Mouse (Mus musculus) stomach, postnatal 0 days (tissue): ENCODE data around the gene Ambra1. TPM values are rescaled to one million over a fixed set of nuclear protein-coding genes. Genes with fewer than 3 reads are reported as not detected.
A peak's percentile ranks its signal among the peaks of the same experiment; 100 is the strongest.

Source experiments
- ATAC-seq: fragments of 200-750 bp; cut with Nextera tagmentation; 2 replicates; pipeline ENCODE4 v1.8.0; 2017; ENCODE audit not compliant: low FRiP score, low TSS enrichment
- DNase-seq: peaks from one replicate; pipeline ENCODE4 v3.0.0-alpha.2; 2016; ENCODE audit warnings: low spot score
- H3K27ac ChIP-seq: fragments of 300-500 bp; sonication (generic); replicated peaks from 2 replicates; pipeline ENCODE4 v1.5.1; 2014; ENCODE audit warnings: mild to moderate bottlenecking, control low read depth
- H3K27me3 ChIP-seq: fragments of 300-500 bp; sonication (generic); 2 replicates; pipeline ENCODE4 v1.6.1; 2014; ENCODE audit warnings: low read length; ENCODE audit not compliant: control insufficient read depth, insufficient read depth
- H3K36me3 ChIP-seq: fragments of 300-500 bp; sonication (generic); 2 replicates; pipeline ENCODE4 v1.6.1; 2014; ENCODE audit warnings: low read length, mixed read lengths; ENCODE audit not compliant: control insufficient read depth, insufficient read depth
- H3K4me1 ChIP-seq: fragments of 300-500 bp; sonication (generic); replicated peaks from 2 replicates; pipeline ENCODE4 v1.6.1; 2014; ENCODE audit warnings: antibody characterized with exemption; ENCODE audit not compliant: control insufficient read depth, insufficient read depth
- H3K4me2 ChIP-seq: fragments of 300-500 bp; sonication (generic); replicated peaks from 2 replicates; pipeline ENCODE4 v1.6.1; 2014; ENCODE audit warnings: low read depth, mild to moderate bottlenecking, control low read depth, moderate library complexity
- H3K4me3 ChIP-seq: fragments of 300-500 bp; sonication (generic); 2 replicates; pipeline ENCODE4 v1.5.1; 2014; ENCODE audit warnings: low read depth, low read length, control low read depth
- H3K9ac ChIP-seq: fragments of 300-500 bp; sonication (generic); 2 replicates; pipeline ENCODE4 v1.6.1; 2014; ENCODE audit warnings: mild to moderate bottlenecking, low read length, control low read depth, mixed read lengths
- H3K9me3 ChIP-seq: fragments of 300-500 bp; sonication (generic); 2 replicates; pipeline ENCODE4 v1.6.1; 2016; ENCODE audit warnings: low read length; ENCODE audit not compliant: control insufficient read depth
- CTCF ChIP-seq: IDR thresholded peaks from 2 replicates; pipeline ENCODE4 v1.5.1; 2016; ENCODE audit warnings: antibody characterized with exemption, low read depth, mild to moderate bottlenecking, moderate library complexity
- EP300 ChIP-seq: optimal IDR thresholded peaks from 2 replicates; pipeline ENCODE3; 2016; ENCODE audit warnings: antibody characterized with exemption
- WGBS: fragments of 180-500 bp; shearing (Covaris S2); extraction: QIAGEN DNeasy Blood & Tissue Kit; methylation state at CpG from one replicate; pipeline ENCODE4 v1.1.7; 2014; 5-methylcytosine and 5-hydroxymethylcytosine counted together
- polyA plus RNA-seq: library from polyadenylated mRNA; unstranded; fragments of >200 nt; fragmentation: Nextera tagmentation; extraction: Ambion mirVana; gene quantifications from 2 replicates; pipeline ENCODE4 v1.2.1, GENCODE M21; 2015

Ambra1 gene
- polyA plus RNA-seq, 1 experiment from 2014 or later: 5.7 TPM

DNA sequence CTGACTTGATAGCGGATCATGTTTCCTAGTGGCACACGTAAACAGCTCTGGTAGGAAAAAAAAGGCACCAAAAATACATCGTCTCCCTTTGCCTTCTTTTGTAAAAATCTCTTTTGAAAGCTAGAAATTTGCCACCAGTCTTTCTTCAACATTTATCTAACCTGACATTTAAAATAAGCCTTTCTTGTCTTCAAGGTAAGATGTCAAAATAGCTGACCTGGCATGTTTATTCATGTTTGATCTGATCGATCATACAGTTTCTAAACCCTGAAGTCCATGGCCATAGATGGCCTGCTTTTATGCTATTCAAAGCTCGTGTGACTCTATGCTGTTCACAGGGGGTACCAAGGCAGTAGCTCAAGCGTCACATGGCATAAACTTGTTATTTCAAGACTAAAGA lies 124.6 kb downstream of the Ambra1 start:
- 78% methylated on average over 6 of the region's 6 CpGs for WGBS
- H3K4me3 ChIP-seq: no peak overlapping the region

GRCm38 (mm10) chr2:91856958-91857357 lies 127.0 kb downstream of the Ambra1 start:
- H3K27ac ChIP-seq: no peak overlapping the region
- no peaks in the 10 kb centered on the region for H3K4me1 ChIP-seq
- H3K4me2 ChIP-seq: no peak overlapping the region
- H3K9me3 ChIP-seq: no peaks in the 10 kb centered on the region
- H3K27me3 ChIP-seq: no peaks in the 10 kb centered on the region
- DNase-seq (no peak), ATAC-seq (no peak)
- H3K4me3 ChIP-seq: no peak overlapping the region
- H3K9ac ChIP-seq: no peak overlapping the region
- 83% methylated on average over 3 of the region's 3 CpGs for WGBS
- H3K36me3 ChIP-seq: no peaks in the 10 kb centered on the region
- no peak for TF ChIP-seq EP300
- TF ChIP-seq CTCF: no peak

More for the DNA sequence above, 124.6 kb downstream of the Ambra1 start:
- Histone ChIP-seq H3K9ac (no peak overlapping the region), H3K27me3 (no peaks in the 10 kb centered on the region), H3K4me1 (no peaks in the 10 kb centered on the region), H3K4me2 (no peak overlapping the region), H3K27ac (no peak overlapping the region), H3K9me3 (no peaks in the 10 kb centered on the region), H3K36me3 (no peaks in the 10 kb centered on the region)
- ATAC-seq (no peak), DNase-seq (no peak)
- no peak for TF ChIP-seq EP300
- TF ChIP-seq CTCF: no peak

DNA sequence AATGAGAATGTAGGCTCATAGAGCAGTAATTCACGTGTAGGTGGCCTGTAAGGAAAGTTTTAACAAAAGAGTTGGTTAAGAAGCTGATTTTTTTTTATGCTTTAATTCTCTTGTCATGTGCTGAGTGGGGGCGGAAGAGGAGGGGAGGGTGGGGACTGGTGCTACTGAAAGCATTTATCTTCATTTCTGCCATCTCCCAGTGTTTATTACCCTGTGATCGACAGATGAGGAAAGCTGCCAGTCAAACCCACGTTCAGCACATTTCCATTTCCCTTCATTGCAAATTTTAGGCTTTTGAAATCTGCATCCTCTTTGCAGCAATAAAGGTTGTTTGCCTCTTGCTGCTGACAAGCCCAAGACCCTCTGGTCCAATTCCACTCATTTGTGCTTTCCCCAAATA lies 129.5 kb downstream of the Ambra1 start:
- H3K9ac ChIP-seq: no peak overlapping the region
- ATAC-seq (no peak), DNase-seq (no peak)
- H3K36me3 ChIP-seq: no peaks in the 10 kb centered on the region
- WGBS: 57% methylated on average over 4 of the region's 4 CpGs
- no peak overlapping the region for H3K27ac ChIP-seq
- H3K27me3 ChIP-seq: no peaks in the 10 kb centered on the region
- H3K4me2 ChIP-seq: no peak overlapping the region
- TF ChIP-seq EP300 (no peak), CTCF (no peak)
- no peaks in the 10 kb centered on the region for H3K9me3 ChIP-seq
- no peaks in the 10 kb centered on the region for H3K4me1 ChIP-seq
- H3K4me3 ChIP-seq: no peak overlapping the region

- 43% methylated on average over 8 of the region's 8 CpGs for WGBS
- Histone ChIP-seq H3K9me3 (no peaks in the 10 kb centered on the region), H3K9ac (no peak overlapping the region), H3K4me3 (no peak overlapping the region), H3K4me1 (no peaks in the 10 kb centered on the region), H3K27ac (0 out of 2 replicates have a peak overlapping the region, but pooled peaks have one; percentile 18), H3K27me3 (no peaks in the 10 kb centered on the region), H3K36me3 (no peaks in the 10 kb centered on the region), H3K4me2 (no peak overlapping the region)
- TF ChIP-seq EP300 (no peak), CTCF (no peak)
- ATAC-seq (no peak; the same call in 1 of the 2 replicates), DNase-seq (no peak)
Measured at GRCm38 (mm10) chr2:91870754-91871153, 140.8 kb downstream of the Ambra1 start.

- Histone ChIP-seq H3K27ac (no peak overlapping the region), H3K4me1 (no peaks in the 10 kb centered on the region), H3K9me3 (no peaks in the 10 kb centered on the region), H3K9ac (no peak overlapping the region), H3K27me3 (no peaks in the 10 kb centered on the region), H3K4me3 (no peak overlapping the region), H3K36me3 (no peaks in the 10 kb centered on the region), H3K4me2 (no peak overlapping the region)
- 52% methylated on average over 1 of the region's 1 CpGs for WGBS
- TF ChIP-seq EP300 (no peak), CTCF (no peak)
- DNase-seq (no peak), ATAC-seq (no peak)
Measured at GRCm38 (mm10) chr2:91871225-91871624, 141.3 kb downstream of the Ambra1 start.

GRCm38 (mm10) chr2:91872658-91873057 lies 142.7 kb downstream of the Ambra1 start:
- no peaks in the 10 kb centered on the region for H3K4me1 ChIP-seq
- H3K9me3 ChIP-seq: no peaks in the 10 kb centered on the region
- no peak overlapping the region for H3K4me2 ChIP-seq
- no peak overlapping the region for H3K9ac ChIP-seq
- H3K36me3 ChIP-seq: no peaks in the 10 kb centered on the region
- 89% methylated on average over 3 of the region's 3 CpGs for WGBS
- DNase-seq (no peak), ATAC-seq (no peak)
- no peak overlapping the region for H3K4me3 ChIP-seq
- no peaks in the 10 kb centered on the region for H3K27me3 ChIP-seq
- no peak overlapping the region for H3K27ac ChIP-seq
- TF ChIP-seq CTCF (no peak), EP300 (no peak)
